Mouse (Mus musculus) neural tube, embryonic 15.5 days (tissue): ENCODE data around the gene Acads. TPM values are rescaled to one million over a fixed set of nuclear protein-coding genes. Genes with fewer than 3 reads are reported as not detected.

Experiments used
- ATAC-seq: fragments of 200-750 bp; cut with Nextera tagmentation; 2 replicates; pipeline ENCODE4 v1.8.0; 2017; ENCODE audit warnings: mild to moderate bottlenecking, moderate TSS enrichment, moderate library complexity; ENCODE audit not compliant: low FRiP score
- H3K27ac ChIP-seq: fragments of 300-500 bp; sonication (generic); replicated peaks from 2 replicates; pipeline ENCODE4 v1.5.1; 2015; ENCODE audit warnings: mild to moderate bottlenecking, inconsistent platforms
- H3K27me3 ChIP-seq: fragments of 300-500 bp; sonication (generic); replicated peaks from 2 replicates; pipeline ENCODE4 v1.6.1; 2015; ENCODE audit warnings: inconsistent platforms
- H3K36me3 ChIP-seq: fragments of 300-500 bp; sonication (generic); 2 replicates; pipeline ENCODE4 v1.6.1; 2015; ENCODE audit warnings: inconsistent platforms
- H3K4me1 ChIP-seq: fragments of 300-500 bp; sonication (generic); 2 replicates; pipeline ENCODE4 v1.6.1; 2015; ENCODE audit warnings: inconsistent platforms
- H3K4me2 ChIP-seq: fragments of 300-500 bp; sonication (generic); 2 replicates; pipeline ENCODE4 v1.6.1; 2015; ENCODE audit warnings: inconsistent platforms, mild to moderate bottlenecking, moderate library complexity
- H3K4me3 ChIP-seq: fragments of 300-500 bp; sonication (generic); replicated peaks from 2 replicates; pipeline ENCODE4 v1.5.1; 2015; ENCODE audit warnings: mild to moderate bottlenecking, inconsistent platforms
- H3K9ac ChIP-seq: fragments of 300-500 bp; sonication (generic); replicated peaks from 2 replicates; pipeline ENCODE4 v1.6.1; 2015; ENCODE audit warnings: mild to moderate bottlenecking, inconsistent platforms
- H3K9me3 ChIP-seq: fragments of 300-500 bp; sonication (generic); replicated peaks from 2 replicates; pipeline ENCODE4 v1.6.1; 2016; ENCODE audit warnings: inconsistent platforms
- WGBS: fragments of 180-500 bp; shearing (Covaris S2); methylation state at CpG from one replicate; pipeline ENCODE4 v1.1.7; 2015; ENCODE audit warnings: mixed read lengths; 5-methylcytosine and 5-hydroxymethylcytosine counted together
- polyA plus RNA-seq: library from polyadenylated mRNA; unstranded; fragments of >200 nt; fragmentation: Nextera tagmentation; extraction: Ambion mirVana; gene quantifications from 2 replicates; pipeline ENCODE4 v1.2.1, GENCODE M21; 2015

Acads gene
- polyA plus RNA-seq, 1 experiment from 2014 or later: 22.2 TPM

GRCm38 (mm10) chr5:115063391-115063790, 55.8 kb downstream of the Acads start:
- peaks cover 5% of the 10 kb centered on the region; the same call in 1 of the 2 replicates for H3K36me3 ChIP-seq
- H3K4me2 ChIP-seq: no peak overlapping the region
- H3K27me3 ChIP-seq: no peaks in the 10 kb centered on the region
- WGBS: 86% methylated on average over 7 of the region's 7 CpGs
- no peak overlapping the region for H3K9ac ChIP-seq
- peaks cover 6% of the 10 kb centered on the region; the same call in 1 of the 2 replicates for H3K4me1 ChIP-seq
- no peak for ATAC-seq
- H3K4me3 ChIP-seq: no peak overlapping the region
- no peaks in the 10 kb centered on the region for H3K9me3 ChIP-seq
- H3K27ac ChIP-seq: no peak overlapping the region

GRCm38 (mm10) chr5:115062566-115062965, 56.6 kb downstream of the Acads start:
- Histone ChIP-seq H3K36me3 (peaks cover 5% of the 10 kb centered on the region; the same call in 1 of the 2 replicates), H3K4me1 (peaks cover 8% of the 10 kb centered on the region; the same call in 1 of the 2 replicates), H3K4me3 (no peak overlapping the region), H3K9me3 (no peaks in the 10 kb centered on the region), H3K4me2 (no peak overlapping the region), H3K9ac (no peak overlapping the region), H3K27ac (no peak overlapping the region), H3K27me3 (no peaks in the 10 kb centered on the region)
- ATAC-seq: no peak
- WGBS: 50% methylated on average over 1 of the region's 1 CpGs

GRCm38 (mm10) chr5:115060977-115061376, 58.2 kb downstream of the Acads start:
- Histone ChIP-seq H3K27me3 (no peaks in the 10 kb centered on the region), H3K4me2 (no peak overlapping the region), H3K27ac (no peak overlapping the region), H3K9ac (no peak overlapping the region), H3K4me1 (peaks cover 8% of the 10 kb centered on the region; the same call in 1 of the 2 replicates), H3K36me3 (peaks cover 5% of the 10 kb centered on the region; the same call in 1 of the 2 replicates), H3K4me3 (no peak overlapping the region), H3K9me3 (no peaks in the 10 kb centered on the region)
- ATAC-seq: no peak
- 93% methylated on average over 3 of the region's 3 CpGs for WGBS

Other genes starting within 250 kb of the Acads start
- 4.2 and 22.0 TPM in 2 replicates for gene Oasl2, start 222.4 kb downstream of the Acads start, polyA plus RNA-seq
- gene Oasl1, start 196.1 kb downstream of the Acads start, polyA plus RNA-seq: 0.79 and 1.2 TPM in 2 replicates
- gene 2210016L21Rik, start 177.2 kb downstream of the Acads start, polyA plus RNA-seq: 138 and 147 TPM in 2 replicates
- gene Hnf1a, start 148.3 kb downstream of the Acads start, polyA plus RNA-seq: 0.05 and 1.6 TPM in 2 replicates
- gene Sppl3, start 108.2 kb downstream of the Acads start, polyA plus RNA-seq: 18.2 and 30.9 TPM in 2 replicates
- 36.7 and 40.5 TPM in 2 replicates for gene Gm10401, start 21.1 kb downstream of the Acads start, polyA plus RNA-seq
- 31.1 and 31.8 TPM in 2 replicates for gene Unc119b, start 15.6 kb upstream of the Acads start, polyA plus RNA-seq
- gene Mlec, start 38.8 kb upstream of the Acads start, polyA plus RNA-seq: 34.3 and 40.4 TPM in 2 replicates
- gene Cabp1, start 75.0 kb upstream of the Acads start, polyA plus RNA-seq: 17.4 and 23.1 TPM in 2 replicates
- 117 and 127 TPM in 2 replicates for gene Pop5, start 116.5 kb upstream of the Acads start, polyA plus RNA-seq
- 171 and 197 TPM in 2 replicates for gene Rnf10, start 153.6 kb upstream of the Acads start, polyA plus RNA-seq
- 63.7 and 64.6 TPM in 2 replicates for gene Coq5, start 160.3 kb upstream of the Acads start, polyA plus RNA-seq
- gene Dynll1, start 181.7 kb upstream of the Acads start, polyA plus RNA-seq: 1,284 and 1,328 TPM in 2 replicates
- 138 and 154 TPM in 2 replicates for gene Srsf9, start 207.8 kb upstream of the Acads start, polyA plus RNA-seq
- gene Gatc, start 221.8 kb upstream of the Acads start, polyA plus RNA-seq: 32.2 and 37.0 TPM in 2 replicates
- 56.1 and 56.8 TPM in 2 replicates for gene Triap1, start 221.9 kb upstream of the Acads start, polyA plus RNA-seq
- 1,223 and 1,358 TPM in 2 replicates for gene Cox6a1, start 229.6 kb upstream of the Acads start, polyA plus RNA-seq